Mouse (Mus musculus) neutrophil, adult 5-6 weeks (primary cell): ENCODE results near the gene Plxnb2. TPM values are rescaled to one million over a fixed set of nuclear protein-coding genes. Genes with fewer than 3 reads are reported as not detected.
A peak's percentile ranks its signal among the peaks of the same experiment; 100 is the strongest.

Experiments
- ATAC-seq: fragments of 151-379, 151-347 bp; 2 replicates; pipeline ENCODE4 v1.8.0; 2017; ENCODE audit warnings: mild to moderate bottlenecking, moderate TSS enrichment; ENCODE audit not compliant: insufficient number of reproducible peaks, poor library complexity, low FRiP score, severe bottlenecking; ENCODE audit errors: extremely low read depth
- total RNA-seq: library from RNA; stranded (forward); fragments of 200-1000 nt; gene quantifications from 2 replicates; pipeline ENCODE4 v1.2.3, GENCODE M21; 2017

Plxnb2 gene
- total RNA-seq, 1 experiment from 2014 or later = 15.7 TPM

GRCm38 (mm10) chr15:89158516-89158915 is 22.1 kb downstream of the Plxnb2 start:
- ATAC-seq = no peak

DNA sequence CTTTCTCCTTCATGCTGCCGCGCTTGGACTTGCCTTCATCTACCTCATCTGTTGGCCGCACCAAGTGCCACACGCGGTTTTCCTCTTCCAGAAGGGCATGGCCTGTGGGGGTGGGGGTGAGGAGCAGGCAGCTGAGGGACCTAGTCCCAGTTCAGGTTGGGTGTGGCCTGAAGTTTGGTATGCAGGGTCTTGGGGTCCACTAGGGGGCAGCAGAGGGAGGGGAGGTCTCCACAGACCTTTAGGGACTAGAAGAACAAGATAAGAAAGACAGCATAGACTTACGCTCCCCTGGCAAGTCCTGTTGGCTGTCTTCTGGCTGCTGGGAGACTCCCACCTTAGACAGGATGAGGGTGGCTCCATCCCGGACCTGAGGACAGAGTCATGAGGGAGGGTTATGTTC is 22.6 kb downstream of the Plxnb2 start:
- ATAC-seq = peak; percentile 69

DNA sequence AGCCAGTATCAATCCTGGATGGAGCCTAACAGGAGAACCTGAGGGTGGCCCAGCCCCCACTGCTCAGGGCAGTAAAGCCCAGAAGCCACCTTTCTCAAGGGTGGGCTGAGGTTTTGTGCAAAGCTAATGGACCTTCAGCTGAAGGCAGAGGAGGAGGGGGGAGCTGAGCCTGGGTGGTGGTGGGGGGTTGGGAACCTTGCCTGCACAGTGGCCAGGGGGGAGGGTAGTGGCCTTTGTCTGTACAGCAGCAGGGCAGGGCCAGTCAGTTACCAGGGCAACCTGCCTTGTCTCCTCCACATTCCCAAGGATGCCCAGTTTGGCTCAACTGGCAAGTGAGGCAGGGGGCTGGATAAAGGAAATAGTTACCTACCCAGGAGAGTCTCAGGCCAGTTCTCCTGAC is 28.3 kb downstream of the Plxnb2 start:
- ATAC-seq = no peak

GRCm38 (mm10) chr15:89150041-89150390 is 30.6 kb downstream of the Plxnb2 start:
- peak; percentile 13; the same call in 1 of the 2 replicates for ATAC-seq

- 0 out of 2 replicates have a peak, but pooled peaks have one; percentile 7 for ATAC-seq
Observed at GRCm38 (mm10) chr15:89149271-89150040, 31.1 kb downstream of the Plxnb2 start, which contains the start of gene Mapk11. TSS of gene Mapk11 (minus strand) at chr15:89149628.

DNA sequence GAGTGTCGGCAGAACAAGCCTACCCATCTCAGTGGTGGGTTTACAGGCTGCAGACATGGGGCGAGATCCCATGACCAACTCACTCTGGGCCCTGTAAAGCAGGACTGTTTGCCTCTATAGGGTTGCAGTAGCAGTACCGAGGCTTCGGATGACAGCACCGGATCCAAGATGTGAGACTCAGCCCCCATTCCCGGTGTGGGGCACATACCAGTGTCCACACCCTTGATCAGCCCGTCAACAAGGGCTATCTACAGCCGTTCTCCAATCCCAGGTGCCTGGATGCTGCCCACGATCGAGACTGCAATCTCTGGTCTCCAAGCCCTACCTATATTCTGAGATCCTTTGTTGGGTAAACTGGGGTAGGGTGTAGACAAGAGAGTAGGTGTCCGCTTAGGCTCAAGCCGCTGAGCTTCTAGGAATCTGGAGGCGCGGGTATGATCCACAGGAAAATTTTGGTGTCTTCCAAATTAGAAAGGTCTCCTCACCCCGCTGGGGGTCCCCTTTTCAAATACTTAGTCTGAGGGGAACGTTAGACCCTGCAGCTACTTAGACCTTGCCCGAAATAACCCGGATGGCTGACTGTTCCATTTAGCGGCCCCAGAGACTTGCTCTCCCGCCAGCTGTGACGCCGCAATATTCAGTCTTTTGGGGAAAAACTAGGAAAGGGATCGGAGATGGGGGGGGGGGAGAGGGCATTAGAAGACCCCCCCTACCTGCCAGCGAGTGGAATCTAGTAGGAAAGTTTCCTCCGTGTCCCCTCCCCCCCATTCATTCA is 31.9 kb downstream of the Plxnb2 start:
- ATAC-seq = no peak

DNA sequence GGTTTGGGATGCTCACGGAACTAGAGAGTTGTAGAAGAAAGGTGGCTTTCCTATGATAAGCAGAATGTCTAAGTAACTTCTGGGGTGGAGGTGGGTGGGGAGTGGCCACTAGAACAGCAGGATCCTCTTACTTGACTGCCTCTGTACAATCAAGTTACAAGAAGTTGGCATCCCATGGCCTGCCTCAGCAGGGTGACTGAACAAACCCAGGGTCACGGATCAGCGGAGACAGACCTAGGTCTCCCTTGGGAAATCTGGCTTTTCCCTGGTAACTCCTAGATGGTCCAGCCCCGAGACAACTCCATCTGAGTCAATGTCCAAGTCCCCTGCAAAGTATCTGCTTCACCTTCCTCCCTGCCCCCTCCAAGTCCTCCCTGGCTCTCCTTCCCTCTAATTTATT is 32.7 kb downstream of the Plxnb2 start:
- ATAC-seq = no peak

DNA sequence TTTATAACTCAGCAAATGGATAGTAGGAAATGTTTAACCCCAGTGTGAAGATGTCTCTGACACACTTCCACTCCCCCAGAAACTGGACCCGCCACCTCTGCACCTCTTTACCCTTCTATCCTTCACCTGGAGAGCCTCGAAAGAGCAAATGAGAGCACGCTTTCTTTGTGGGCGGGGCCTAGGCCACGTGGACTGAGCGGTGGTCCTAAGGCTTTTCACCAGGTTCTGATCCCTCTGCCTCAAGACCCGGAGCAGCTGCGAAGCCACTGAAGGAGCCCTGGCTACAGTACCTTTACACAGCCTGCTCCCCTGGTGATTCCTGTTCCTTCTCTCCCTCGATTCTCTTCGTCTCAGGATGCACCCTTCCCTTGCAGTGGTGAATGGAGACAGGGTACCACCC is 33.1 kb downstream of the Plxnb2 start:
- ATAC-seq = no peak

DNA sequence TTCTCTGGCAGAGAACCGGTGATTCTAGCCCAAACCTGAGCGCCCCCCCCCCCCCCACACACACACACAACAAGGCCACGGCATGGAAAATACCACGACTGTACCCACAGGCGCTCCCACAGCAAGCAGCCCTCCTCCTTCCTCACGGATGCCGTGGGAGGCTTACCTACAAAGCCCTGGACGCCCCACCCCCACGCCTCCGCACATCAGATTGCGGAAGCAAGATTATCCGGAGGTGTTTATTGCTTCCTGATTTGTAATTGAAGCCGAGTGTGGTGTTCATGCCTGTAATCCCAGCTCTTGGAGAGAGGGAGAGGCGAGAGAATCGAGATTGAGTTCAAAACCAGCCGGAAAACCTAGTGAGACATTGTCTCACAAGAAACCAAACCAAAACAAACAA is 33.6 kb downstream of the Plxnb2 start:
- ATAC-seq = peak; percentile 53; the same call in 1 of the 2 replicates

DNA sequence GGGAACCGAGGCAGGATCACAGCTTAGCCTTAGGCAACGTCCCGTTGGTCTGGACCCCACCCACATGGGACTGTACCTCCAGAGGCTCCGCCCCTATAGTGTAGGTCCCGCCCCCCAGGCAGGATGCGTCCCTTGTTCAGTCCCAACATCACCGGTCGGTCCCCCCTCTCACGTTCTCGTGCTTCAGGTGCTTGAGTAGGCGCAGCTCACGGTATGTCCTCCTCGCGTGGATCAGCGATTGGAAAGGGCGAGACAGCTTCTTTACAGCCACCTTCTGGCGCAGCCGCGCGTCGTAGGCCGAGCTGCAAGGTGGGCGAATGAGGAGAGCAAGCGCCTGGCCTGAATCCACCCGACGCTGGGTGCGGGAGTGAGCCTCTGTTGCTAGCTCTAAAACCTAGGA is 34.1 kb downstream of the Plxnb2 start:
- ATAC-seq = peak; percentile 21; the same call in 1 of the 2 replicates

DNA sequence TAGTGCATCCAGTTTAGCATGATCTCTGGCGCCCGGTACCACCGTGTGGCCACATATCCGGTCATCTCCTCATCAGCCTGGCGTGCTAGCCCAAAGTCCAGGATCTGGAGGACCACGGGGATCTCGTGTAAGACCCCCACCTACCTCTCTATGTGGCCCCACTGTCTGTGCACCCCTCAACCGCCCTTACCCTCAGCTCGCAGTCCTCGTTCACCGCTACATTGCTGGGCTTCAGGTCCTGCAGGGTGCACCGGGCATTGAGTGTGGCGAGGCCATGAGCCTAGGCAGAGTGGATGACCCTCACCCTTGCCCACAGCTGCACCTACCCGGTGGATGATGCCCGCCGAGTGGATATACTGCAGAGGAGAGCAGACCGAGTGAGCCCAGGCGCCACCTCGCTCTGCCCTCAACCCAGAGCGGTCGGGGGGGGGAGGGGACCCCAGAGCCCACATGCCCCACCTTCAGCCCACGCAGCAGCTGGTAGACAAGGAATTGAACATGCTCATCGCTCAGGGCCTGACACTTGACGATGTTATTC is 34.7 kb downstream of the Plxnb2 start:
- no peak for ATAC-seq

- no peak for ATAC-seq
Observed at GRCm38 (mm10) chr15:89144965-89145364, 35.6 kb downstream of the Plxnb2 start.

- no peak for ATAC-seq
Observed at GRCm38 (mm10) chr15:89143134-89143533, 37.5 kb downstream of the Plxnb2 start.

DNA sequence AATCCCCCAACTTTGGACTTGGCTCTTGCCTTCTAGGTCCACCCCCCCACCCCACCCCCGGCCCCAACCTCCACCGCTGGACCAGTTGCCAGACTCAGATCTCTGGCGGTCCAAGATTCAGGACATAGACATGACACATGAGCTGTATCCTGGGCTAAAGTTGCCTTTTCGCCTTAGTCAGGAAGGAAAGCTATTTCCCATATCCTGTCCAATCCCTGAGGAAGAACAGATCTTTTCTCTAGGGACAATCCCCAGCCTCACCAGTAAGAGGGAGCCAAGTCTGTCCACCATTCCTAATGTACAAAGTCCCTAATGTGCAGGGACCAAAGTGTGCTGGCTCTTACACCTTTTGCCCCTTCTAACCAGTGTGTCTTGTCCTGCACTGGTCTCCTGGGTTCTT is 38.7 kb downstream of the Plxnb2 start:
- ATAC-seq = no peak

DNA sequence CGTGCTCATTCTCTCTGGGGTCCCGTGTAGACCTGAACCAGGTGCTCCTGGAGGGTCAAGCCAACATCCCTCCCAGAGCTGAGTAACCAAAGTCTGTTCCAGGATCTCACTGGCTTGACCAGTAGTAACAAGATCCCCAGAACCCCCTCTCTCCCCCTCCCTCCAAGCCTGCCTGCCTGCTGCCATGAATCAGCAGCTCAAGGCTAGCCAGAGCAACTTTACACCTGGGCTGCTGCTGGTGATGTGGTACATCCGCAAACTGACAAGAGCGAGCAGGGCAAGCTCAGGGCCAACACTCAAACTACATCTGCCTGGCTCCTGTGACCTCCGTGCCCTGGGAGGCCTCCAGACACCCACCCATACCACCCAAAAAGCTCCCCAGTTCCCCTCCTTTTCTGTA is 39.1 kb downstream of the Plxnb2 start:
- ATAC-seq = no peak

- ATAC-seq = no peak
Observed at GRCm38 (mm10) chr15:89140659-89141252, 39.8 kb downstream of the Plxnb2 start, which contains the start of gene Mapk12. TSS of gene Mapk12 (minus strand) at chr15:89140703.

GRCm38 (mm10) chr15:89140048-89140658 is 40.4 kb downstream of the Plxnb2 start:
- ATAC-seq = no peak

- ATAC-seq = no peak
Observed at GRCm38 (mm10) chr15:89138531-89138930, 42.1 kb downstream of the Plxnb2 start.

- ATAC-seq = no peak
Observed at GRCm38 (mm10) chr15:89138046-89138405, 42.6 kb downstream of the Plxnb2 start.
